Mouse (Mus musculus) embryo, embryonic 10 days (tissue): Measurements from ENCODE around the gene Gm19684.
"Not testable (repeated sequence)": the region's sequence is repeated elsewhere in the genome, so short reads cannot be mapped to it uniquely, and the experiment has no call there.

ENCODE experiments used
- DNase-seq: peaks from one replicate; pipeline ENCODE4 v3.0.0-alpha.2; 2015; ENCODE audit warnings: low spot score

Gene Gm19684

DNA sequence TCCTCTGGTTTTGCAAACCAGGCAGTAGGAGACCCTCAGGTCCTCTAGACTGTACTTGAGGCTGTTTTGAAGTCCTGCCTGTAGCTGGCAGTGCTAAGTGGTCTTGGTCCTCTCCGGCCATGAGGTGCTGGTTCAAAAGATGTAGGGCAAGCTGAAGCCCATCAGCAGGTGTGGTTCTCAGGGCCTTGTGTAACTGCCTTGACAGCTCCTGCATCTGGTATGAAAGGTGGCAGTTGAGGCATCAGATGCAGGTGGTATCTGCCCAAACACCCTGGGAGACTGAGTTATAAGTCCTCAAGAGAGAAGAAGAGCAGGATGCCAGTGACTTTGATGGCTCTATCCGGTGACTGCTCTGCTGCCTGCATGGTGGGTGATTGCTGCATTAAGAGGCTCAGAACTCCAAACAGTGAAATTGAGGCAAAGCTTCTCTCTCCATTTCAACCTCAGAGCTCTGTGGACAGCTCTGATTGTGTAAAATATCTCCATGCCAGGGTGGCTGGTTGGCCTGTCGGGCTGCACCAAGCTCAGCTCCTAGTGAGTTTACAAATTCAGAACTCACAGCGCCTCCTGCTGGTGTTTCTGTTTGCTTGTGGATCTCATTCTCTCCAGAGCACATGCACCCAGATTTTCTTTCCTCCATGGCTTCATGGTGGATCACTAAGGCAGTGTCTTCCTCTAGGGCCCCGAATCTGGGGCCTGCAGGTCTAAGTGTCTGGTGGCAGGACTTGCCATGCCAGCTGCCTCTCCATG is 10.2 kb downstream of the Gm19684 start:
- no peak for DNase-seq

DNA sequence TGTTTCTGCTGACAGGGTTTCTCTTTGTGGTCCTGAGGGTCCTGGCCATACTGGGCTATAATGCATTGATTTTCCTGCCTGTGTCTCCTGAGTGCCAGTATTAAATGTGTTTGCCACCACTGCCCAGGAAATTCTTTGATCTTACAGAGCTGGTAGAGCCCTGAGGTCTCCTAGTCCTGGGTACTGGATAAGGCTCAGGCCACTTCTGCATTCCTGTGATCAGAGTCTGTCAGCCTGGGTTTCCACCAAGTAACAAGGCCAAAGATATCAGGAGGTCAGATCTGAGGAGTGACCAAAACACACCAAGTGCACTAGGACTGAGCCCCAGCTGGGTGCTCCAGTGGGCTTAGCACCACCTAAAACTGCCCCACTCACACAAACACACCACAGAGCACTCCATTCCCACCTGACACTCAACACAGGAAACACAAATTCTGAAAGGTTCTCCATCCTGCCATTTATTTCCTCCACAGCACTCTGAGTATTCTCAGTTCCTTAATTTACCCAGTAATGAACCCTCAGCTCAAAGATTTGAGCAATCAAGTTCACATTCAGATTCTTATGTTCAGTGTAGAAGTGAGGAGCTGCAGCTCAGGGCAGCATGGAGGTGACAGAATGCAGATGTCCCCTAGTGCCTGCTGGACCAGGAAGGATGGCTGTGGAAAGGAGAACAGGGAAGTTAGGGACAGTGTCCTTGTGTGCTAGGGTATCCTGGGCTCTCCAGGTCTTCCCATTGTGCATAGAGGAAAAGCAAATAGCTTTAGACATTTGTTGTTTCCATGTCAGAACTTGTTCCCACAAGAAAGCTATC is 14.1 kb downstream of the Gm19684 start:
- DNase-seq, result not testable (repeated sequence)

DNA sequence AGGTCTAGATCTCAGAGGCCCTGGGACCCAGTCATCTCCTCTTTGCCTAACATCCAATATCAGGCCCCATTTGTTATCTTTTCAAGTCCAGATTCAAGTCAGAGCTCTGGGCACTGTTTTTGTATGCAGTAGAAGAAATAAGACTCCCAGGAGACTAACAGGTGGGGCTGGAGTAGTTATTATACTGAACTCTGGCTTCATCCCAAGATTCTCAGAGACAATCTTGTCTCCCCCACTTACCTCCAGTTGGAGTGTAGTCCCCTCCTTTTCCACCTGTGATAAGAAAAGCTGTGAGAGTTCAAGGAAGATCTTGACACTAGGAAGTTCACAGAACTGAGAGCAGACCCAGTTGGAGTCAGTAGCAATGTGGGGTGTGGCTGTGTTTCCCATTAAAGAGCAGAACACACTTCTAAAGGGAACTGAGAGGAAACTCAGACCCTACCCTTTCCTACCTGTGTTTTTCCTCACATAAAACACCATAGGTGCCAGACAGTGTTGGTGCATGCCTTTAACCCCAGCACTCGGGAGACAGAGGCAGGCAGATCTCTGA is 14.9 kb downstream of the Gm19684 start:
- not testable (repeated sequence) for DNase-seq

DNA sequence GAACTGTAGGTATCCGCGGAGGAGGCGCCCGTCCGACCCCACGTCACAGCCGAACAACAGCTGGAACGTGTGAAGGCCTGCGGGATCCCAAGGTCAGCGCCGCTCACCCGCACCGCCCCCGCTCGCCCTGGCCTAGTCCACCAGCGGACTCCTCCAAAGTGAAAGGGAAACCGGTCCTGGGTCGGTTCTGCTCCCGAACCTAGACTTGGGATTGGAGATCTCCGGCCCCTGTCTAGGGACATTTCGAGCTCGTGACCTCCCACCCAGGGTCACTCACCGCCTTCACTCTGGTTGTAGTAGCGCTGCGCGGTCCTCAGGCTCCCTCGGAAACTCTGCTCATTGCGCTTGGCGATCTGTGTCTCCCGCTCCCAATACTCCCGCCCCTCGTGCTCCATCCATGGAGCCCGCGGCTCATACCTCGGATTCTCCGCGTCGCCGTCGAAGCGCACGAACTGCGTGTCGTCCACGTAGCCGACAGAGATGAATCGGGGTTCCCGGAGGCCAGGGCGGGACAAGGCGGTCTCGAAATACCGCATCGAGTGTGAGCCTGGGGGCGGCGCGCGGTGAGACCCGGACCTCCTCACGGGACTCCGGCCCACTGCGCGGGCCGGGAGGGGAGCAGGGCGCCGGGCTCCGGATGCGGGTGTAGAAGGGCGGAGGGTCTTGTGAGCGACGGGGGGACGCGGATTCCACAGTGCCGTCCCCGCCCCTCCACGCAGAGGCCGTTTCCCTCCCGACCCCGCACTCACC is 23.8 kb downstream of the Gm19684 start:
- DNase-seq, result peak; percentile 49

DNA sequence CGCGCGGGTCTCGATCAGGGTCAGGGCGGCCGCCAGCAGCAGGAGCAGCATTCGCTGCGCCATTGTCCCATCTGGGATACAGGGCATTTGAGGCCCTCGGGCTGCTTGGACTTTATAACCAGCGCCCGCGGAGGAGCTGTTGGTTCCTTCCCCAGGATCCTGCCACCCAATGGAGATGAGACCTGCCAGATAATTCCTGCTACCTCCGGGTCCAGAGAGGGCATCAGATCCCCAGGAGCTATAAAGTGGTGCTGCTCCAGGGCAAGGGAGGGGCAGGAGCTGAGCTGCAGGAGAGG is 24.3 kb downstream of the Gm19684 start:
- DNase-seq, result not testable (repeated sequence)

DNA sequence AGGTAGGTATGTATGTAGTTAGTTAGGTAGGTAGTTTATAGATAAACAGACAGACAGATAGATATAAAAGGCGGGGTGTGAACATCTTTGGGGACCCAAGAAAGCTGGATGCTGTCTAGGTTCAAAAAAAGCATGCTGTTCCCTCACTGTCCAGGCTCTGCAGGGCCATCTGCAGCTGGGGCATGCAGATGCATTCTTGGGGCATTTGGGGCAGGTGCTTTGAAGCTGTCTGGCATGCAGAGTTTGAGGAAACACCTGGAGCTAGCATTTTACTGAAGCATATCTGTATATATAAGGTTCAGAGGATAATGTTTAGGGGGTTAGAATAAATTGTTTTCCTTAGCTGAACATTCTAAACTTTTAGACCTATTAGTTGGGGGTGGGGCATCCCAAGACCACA is 25.5 kb downstream of the Gm19684 start:
- not testable (repeated sequence) for DNase-seq

DNA sequence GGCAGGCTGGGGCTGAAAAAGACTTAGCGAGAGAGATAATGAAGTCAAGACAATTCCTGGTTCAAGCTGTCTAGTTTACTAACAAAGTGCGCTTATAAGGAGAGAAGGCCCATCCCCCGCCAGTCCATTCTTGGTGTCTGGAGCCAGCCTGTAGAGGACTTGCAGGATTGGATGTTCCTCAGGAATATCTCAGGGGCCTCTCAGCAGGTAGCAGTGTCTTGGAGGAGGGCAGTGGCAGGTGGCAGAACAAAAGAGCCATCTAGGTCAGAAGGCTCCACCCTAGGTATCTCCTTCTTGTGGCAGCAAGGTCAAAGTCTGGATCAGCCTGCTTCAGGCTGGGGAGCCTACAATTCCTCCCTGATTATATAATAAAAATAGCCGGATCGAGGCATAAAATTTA is 27.0 kb downstream of the Gm19684 start:
- DNase-seq, result not testable (repeated sequence)

DNA sequence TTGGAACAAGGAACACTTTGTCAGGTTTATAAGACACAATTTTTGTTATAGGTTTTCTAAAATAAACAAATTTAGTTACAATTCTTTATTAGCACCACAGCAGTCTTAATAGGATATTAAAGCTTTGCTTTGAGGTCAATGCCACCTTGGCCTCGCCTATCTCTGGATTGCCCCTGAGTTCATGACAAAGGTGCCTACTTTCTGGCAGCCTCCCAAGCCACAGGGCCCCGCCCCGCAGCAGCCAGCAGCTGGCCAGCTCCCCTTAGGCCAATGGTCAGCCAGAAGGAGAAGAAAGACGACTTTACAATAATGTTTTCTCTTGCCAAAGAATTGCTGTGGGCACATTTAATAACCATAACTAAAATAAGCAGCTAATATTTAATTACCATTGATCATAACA is 29.7 kb downstream of the Gm19684 start:
- DNase-seq, result not testable (repeated sequence)

DNA sequence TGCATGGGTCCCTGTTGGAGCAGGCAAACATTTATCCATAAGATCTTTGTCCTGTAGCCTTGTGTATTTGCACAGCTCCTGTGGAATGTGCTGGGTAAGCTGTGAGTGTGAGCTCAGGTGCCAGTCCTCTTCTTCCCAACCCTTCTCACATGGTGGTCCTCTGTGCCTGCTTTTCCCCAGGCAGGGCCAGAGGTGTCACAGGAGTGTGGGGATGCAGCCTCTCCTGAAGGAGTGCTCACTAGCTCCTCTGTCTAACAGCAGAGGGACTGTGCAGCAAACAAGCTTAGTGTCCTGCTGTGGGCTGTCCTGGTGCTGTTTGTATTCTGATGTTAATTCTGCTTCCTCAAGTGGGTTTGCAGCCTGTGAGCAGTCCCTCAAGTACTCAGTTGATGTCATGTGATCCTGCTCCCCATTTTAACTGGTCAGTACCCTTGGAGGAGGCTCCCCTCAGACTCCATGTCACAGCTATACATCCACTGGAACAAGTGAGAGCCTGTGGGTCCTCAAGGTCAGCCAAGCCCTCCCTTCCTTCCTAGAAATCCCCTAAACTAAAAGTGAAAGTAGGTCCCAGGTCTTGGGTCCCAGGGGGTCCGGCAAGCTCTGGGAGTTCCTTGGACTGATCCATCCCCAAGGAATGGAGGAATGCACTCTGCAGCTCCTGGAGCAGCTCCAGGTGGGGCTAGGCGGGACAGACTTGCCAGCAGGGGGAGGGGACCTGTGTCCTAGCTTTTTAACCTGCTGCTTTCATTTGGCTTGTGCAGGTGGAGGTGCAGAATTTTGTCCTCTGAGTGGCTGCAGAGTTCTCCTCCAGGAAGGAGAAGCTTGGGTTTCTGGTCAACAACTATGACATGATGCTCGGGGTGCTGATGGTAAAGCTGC is 33.0 kb downstream of the Gm19684 start:
- DNase-seq, result no peak

DNA sequence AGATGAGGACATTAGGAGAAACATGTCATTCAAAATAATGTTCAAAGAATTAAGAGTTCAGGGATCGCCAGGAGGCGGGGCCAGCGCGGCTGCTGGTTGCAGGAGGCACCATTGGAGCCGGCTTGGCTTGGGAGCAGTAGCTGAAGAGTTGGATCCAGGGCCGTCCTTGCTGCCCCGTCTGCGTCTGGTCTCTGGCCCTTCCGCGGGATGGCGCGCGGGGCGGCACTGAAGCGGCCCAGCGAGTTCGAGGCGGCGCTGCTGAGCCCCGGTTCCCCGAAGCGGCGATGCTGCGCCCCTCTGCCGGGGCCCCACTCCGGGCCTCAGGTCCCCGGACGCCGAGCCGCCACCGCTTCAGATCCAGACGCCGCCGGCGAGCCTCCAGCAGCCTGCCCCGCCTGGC is 36.3 kb downstream of the Gm19684 start:
- DNase-seq, result peak; percentile 59

DNA sequence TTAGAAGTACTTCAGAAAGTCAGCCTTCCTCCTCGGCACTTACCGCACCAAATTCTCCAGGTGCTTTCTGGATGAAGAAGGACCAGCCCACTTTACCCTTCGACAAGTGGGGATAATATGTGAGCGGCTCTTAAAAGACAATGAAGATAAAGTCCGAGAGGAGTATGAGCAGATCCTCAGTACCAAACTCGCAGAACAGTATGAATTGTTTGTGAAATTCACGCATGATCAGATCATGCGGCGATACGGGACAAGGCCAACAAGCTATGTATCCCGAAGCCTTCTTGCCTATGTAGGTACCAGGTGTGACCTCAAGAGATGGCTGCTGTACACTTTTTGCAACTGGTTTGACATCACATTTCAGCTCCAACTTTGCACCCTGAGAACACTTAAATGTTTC is 36.8 kb downstream of the Gm19684 start:
- DNase-seq, result not testable (repeated sequence)

DNA sequence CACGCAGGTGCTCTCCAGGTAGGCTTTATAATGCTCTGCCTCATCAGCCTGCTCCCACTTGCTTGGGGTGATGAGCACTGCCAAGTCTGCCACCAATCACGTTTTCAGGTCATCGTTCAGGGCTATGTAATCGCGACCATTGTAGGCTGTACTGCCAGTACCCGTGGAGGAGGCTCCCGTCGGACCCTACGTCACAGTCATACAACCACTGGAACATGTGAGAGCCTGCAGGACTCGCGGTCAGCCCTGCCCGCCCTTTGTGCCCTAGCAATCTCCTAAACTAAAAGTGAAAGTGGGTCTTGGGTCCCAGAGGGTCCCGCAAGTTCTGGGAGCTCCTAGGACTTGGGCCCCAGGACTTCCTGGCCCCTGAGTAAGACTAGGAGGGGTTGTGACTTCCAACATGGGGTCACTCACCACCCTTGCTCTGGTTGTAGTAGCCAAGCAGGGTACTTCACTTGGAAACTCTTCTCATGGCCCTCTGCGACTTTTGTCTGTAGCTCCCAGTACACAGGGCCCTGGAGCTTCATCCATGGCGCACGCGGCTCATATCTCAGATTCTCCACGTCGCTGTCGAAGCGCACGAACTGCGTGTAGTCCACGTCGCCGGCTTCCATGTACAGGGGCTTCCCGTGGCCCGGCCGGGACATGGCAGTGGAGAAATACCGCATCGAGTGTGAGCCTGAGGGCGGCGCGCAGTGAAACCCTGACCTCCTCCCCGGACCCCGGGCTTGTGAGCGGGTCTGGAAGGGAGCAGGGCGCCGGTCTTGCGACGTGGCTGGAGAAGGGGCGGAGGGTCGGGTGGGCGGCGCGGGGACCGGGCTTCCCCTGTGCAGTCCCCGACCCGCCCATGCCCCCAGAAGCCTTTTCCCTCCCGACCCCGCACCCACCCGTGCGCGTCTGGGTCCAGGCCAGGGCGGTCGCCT is 39.9 kb downstream of the Gm19684 start:
- peak; percentile 41 for DNase-seq

DNA sequence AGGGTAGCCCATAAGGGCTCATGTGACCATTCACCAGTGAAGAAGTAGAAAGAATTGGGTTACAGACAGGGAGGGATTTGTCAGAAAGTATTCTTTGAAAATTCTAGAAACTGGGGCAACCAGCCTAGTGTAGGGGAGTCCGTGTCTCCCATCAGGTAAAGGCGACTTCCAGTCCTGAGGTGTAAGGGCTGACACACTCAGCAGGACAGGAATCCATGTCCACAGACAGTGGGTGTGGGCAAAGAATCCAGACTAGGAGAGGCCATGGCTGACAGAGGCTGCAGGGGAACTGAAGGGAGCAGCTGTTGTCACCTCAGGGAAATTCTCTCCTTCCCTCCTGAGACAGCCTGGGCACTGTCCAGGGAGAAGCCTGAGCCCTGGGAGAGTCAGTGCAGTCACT is 45.4 kb downstream of the Gm19684 start:
- not testable (repeated sequence) for DNase-seq

DNA sequence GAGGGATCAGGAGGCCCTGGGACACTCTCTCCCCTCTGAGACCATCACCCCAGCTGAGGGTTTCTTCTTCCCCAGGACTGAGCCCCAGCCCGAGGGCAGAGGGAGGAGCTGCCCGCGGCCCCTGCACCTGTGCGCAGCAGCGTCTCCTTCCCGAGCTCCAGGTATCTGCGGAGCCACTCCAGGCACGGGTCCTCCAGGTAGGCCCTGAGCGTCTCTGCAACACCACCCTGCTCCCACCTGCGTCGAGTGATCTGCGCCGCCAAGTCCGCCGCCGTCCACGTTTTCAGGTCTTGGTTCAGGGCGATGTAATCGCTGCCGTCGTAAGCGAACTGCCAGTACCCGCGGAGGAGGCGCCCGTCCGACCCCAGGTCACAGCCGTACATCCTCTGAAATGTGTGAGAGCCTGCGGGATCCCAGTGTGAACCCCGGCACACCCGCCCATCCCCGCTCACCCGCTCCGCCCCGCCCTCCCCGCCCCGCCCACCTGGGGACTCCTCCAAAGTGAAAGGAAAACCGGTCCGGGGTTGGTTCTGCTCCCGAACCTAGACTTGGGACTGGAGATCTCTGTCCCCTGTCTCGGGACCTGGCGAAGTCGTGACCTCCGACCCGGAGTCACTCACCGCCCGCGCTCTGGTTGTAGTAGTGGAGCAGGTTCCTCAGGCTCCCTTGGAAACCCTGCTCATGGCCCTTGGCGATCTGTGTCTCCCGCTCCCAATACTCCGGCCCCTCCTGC is 46.0 kb downstream of the Gm19684 start:
- DNase-seq, result no peak

DNA sequence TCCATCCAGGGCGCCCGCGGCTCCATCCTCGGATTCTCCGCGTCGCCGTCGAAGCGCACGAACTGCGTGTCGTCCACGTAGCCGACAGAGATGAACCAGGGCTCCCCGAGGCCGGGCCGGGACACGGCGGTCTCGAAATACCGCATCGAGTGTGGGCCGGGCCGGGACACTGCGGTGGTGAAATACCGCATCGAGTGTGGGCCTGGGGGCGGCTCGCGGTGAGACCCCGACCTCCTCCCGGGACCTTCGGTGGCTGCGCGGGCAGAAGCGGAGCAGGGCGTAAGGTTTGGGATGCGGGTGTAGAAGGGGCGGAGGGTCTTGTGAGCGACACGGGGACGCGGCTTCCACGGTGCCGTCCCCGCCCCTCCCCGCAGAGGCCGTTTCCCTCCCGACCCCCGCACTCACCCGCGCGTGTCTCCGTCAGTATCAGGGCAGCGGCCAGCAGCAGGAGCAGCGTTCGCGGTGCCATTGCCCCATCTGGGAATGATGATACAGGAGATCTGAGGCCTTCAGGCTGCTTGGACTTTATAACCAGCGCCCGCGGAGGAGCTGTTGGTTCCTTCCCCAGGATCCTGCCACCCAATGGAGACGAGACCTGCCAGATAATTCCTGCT is 46.7 kb downstream of the Gm19684 start, which contains the start of gene Gm8909:
Gm8909 (minus strand) TSS at position 499 of the 614 bp plus-strand sequence.
- DNase-seq, result no peak

DNA sequence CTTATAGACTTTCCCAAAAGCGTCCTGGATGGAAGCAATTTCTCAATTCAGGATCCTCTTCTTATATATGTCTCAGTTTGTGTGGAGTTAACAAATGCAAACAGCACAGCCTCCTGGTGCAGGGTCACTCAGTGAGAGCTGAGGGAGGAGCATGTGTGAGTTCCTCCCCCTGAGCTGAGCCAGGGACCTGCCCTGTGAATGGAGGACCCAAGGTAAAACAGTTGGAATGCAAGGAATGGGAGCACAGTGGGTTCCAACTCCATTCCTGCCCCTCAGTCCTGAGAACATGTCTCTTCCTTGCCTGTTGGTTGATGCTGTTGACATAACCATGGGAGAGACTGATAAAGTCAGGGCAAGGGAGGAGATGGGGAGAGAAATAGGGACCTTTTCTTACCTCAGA is 47.6 kb downstream of the Gm19684 start:
- not testable (repeated sequence) for DNase-seq

DNA sequence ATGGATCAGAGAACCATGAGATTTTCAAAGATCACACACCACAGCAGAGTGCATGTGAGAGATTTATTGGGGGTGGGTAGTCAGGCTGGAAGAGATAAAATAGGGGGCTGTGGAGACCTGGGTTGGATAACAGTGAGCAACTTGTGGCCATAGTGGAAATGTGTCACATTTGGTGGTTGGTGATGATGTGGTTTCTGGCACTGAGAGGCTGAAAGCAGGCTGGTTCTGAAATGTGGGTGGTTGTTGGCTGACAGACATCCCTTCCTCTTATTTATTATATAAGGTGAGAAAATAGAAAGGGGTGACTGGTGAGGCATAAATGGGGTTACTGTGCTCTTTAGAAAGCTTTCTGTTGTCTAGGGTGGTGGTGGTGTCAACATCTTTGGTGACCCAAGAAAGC is 48.3 kb downstream of the Gm19684 start:
- DNase-seq, result no peak

DNA sequence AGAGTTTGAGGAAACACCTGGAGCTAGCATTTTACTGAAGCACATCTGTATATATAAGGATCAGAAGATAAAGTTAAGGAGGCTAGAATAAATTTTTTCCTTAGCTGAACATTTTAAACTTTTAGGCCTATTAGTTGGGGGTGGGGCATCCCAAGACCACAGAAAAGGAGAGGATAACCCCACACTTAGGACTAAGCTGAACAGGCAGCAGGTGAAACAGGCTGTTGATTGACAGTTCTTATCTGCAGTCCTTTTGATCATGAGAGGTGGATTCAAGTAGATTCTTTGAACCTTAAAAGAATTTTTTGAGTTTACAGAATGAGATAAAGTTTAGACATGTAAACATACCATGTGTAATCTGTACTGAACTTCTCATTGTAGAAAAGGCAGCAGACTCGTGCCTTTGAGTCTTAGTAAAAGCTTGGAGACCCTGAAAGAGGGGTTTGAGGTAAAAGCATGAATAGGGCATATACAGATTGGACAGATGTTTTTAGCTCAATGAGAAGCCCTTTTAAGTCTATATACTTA is 48.9 kb downstream of the Gm19684 start:
- no peak for DNase-seq

DNA sequence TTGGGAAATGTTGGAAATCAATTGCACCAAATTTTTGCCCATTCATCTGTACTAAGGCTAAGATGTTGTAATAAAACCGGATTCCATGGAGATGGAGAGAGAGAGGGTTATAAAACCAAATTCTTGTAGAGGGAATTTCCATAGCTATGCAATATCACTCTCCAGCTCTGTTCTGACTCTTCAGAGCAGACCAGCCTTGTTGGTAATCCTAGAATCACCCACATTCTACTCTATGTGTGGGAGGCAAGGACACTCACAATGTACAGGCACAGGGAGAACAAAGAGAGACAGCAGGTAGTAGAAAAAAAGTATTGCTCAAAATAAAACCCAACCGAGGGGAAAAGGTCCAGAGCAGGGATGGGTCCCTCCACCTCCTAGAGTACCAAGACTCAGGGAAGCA is 54.7 kb downstream of the Gm19684 start:
- DNase-seq, result not testable (repeated sequence)
